Mouse (Mus musculus) lung, embryonic 14.5 days (tissue): Measurements from ENCODE around the gene Ankrd12. TPM values are rescaled to one million over a fixed set of nuclear protein-coding genes. Genes with fewer than 3 reads are reported as not detected.

Source experiments
- ATAC-seq: fragments of 200-750 bp; cut with Nextera tagmentation; 2 replicates; pipeline ENCODE4 v1.8.0; 2017; ENCODE audit warnings: mild to moderate bottlenecking, moderate TSS enrichment, moderate library complexity; ENCODE audit not compliant: insufficient read depth
- DNase-seq: peaks from one replicate; pipeline ENCODE4 v3.0.0-alpha.2; 2015
- H3K27ac ChIP-seq: fragments of 300-500 bp; sonication (generic); 2 replicates; pipeline ENCODE4 v1.5.1; 2014; ENCODE audit warnings: low read depth, mild to moderate bottlenecking, moderate library complexity
- H3K27me3 ChIP-seq: fragments of 300-500 bp; sonication (generic); 2 replicates; pipeline ENCODE4 v1.6.1; 2014; ENCODE audit warnings: low read length, control low read depth; ENCODE audit not compliant: insufficient read depth
- H3K36me3 ChIP-seq: fragments of 300-500 bp; sonication (generic); 2 replicates; pipeline ENCODE4 v1.6.1; 2014; ENCODE audit warnings: control low read depth; ENCODE audit not compliant: insufficient read depth
- H3K4me1 ChIP-seq: fragments of 300-500 bp; sonication (generic); 2 replicates; pipeline ENCODE4 v1.6.1; 2014; ENCODE audit warnings: antibody characterized with exemption, control low read depth; ENCODE audit not compliant: insufficient read depth
- H3K4me2 ChIP-seq: fragments of 300-500 bp; sonication (generic); 2 replicates; pipeline ENCODE4 v1.6.1; 2014; ENCODE audit warnings: mild to moderate bottlenecking
- H3K4me3 ChIP-seq: fragments of 300-500 bp; sonication (generic); 2 replicates; pipeline ENCODE4 v1.5.1; 2014; ENCODE audit warnings: low read depth, low read length
- H3K9ac ChIP-seq: fragments of 300-500 bp; sonication (generic); 2 replicates; pipeline ENCODE4 v1.6.1; 2014
- H3K9me3 ChIP-seq: fragments of 300-500 bp; sonication (generic); 2 replicates; pipeline ENCODE4 v1.6.1; 2016; ENCODE audit warnings: low read depth, low read length, control low read depth
- CTCF ChIP-seq: IDR thresholded peaks from 2 replicates; pipeline ENCODE4 v1.5.1; 2016; ENCODE audit warnings: antibody characterized with exemption, low read depth
- WGBS: fragments of 180-500 bp; shearing (Covaris S2); extraction: QIAGEN DNeasy Blood & Tissue Kit; methylation state at CpG from one replicate; pipeline ENCODE4 v1.1.7; 2014; 5-methylcytosine and 5-hydroxymethylcytosine counted together
- polyA plus RNA-seq: library from polyadenylated mRNA; unstranded; fragments of >200 nt; fragmentation: Nextera tagmentation; extraction: Ambion mirVana; gene quantifications from 2 replicates; pipeline ENCODE4 v1.2.1, GENCODE M21; 2014

Ankrd12 gene
- polyA plus RNA-seq, 1 experiment from 2014 or later = 19.6 TPM

GRCm38 (mm10) chr17:65956140-65956539 lies 120.7 kb downstream of the Ankrd12 start:
- no peaks in the 10 kb centered on the region for H3K4me1 ChIP-seq
- H3K27ac ChIP-seq = no peak overlapping the region
- DNase-seq (no peak), ATAC-seq (no peak)
- TF ChIP-seq CTCF = no peak
- H3K4me2 ChIP-seq = no peak overlapping the region
- H3K9ac ChIP-seq = no peak overlapping the region
- 74% methylated on average over 3 of the region's 3 CpGs for WGBS
- H3K27me3 ChIP-seq = no peaks in the 10 kb centered on the region
- H3K9me3 ChIP-seq = no peaks in the 10 kb centered on the region
- H3K4me3 ChIP-seq = no peak overlapping the region
- H3K36me3 ChIP-seq = no peaks in the 10 kb centered on the region

- H3K27ac ChIP-seq = no peak overlapping the region
- no peaks in the 10 kb centered on the region for H3K9me3 ChIP-seq
- no peak overlapping the region for H3K4me2 ChIP-seq
- H3K4me3 ChIP-seq = no peak overlapping the region
- no peaks in the 10 kb centered on the region for H3K27me3 ChIP-seq
- no peaks in the 10 kb centered on the region for H3K4me1 ChIP-seq
- DNase-seq (no peak), ATAC-seq (no peak)
- H3K36me3 ChIP-seq = no peaks in the 10 kb centered on the region
- TF ChIP-seq CTCF = no peak
- 47% methylated on average over 4 of the region's 4 CpGs for WGBS
- no peak overlapping the region for H3K9ac ChIP-seq
These were observed 122.9 kb downstream of the Ankrd12 start for GRCm38 (mm10) chr17:65953959-65954358.

- Histone ChIP-seq H3K4me2 (no peak overlapping the region), H3K9me3 (no peaks in the 10 kb centered on the region), H3K27me3 (no peaks in the 10 kb centered on the region), H3K36me3 (peaks cover 16% of the 10 kb centered on the region), H3K4me1 (no peaks in the 10 kb centered on the region), H3K4me3 (no peak overlapping the region), H3K9ac (no peak overlapping the region), H3K27ac (no peak overlapping the region)
- DNase-seq (peak; percentile 71), ATAC-seq (no peak)
- peak; percentile 69 for TF ChIP-seq CTCF
- 79% methylated on average over 5 of the region's 5 CpGs for WGBS
These were observed 124.8 kb downstream of the Ankrd12 start for GRCm38 (mm10) chr17:65952083-65952482.

- DNase-seq = peak; percentile 95
- no peaks in the 10 kb centered on the region for H3K27me3 ChIP-seq
- no peaks in the 10 kb centered on the region for H3K9me3 ChIP-seq
- peak within 1 kb of the TSS; percentile 91 for H3K4me3 ChIP-seq
- no peaks in the 10 kb centered on the region for H3K4me1 ChIP-seq
- ATAC-seq = peak; percentile 96
- H3K36me3 ChIP-seq = peaks cover 26% of the 10 kb centered on the region
- WGBS = under 1% methylated on average over 73 of the region's 87 CpGs
- H3K4me2 ChIP-seq = peak within 1 kb of the TSS; percentile 77
- H3K9ac ChIP-seq = peak within 1 kb of the TSS; percentile 94
- peak within 1 kb of the TSS; percentile 84 for H3K27ac ChIP-seq
- peak; percentile 71 for TF ChIP-seq CTCF
These were observed 126.1 kb downstream of the Ankrd12 start, which contains the start of gene Twsg1 for GRCm38 (mm10) chr17:65950622-65951404. TSS of gene Twsg1 (minus strand) at chr17:65951226.

GRCm38 (mm10) chr17:65950183-65950582 lies 126.7 kb downstream of the Ankrd12 start:
- Histone ChIP-seq H3K36me3 (peaks cover 26% of the 10 kb centered on the region), H3K4me3 (peak overlapping the region; percentile 91), H3K9ac (peak overlapping the region; percentile 94), H3K27ac (peak overlapping the region; percentile 84), H3K4me1 (no peaks in the 10 kb centered on the region), H3K9me3 (no peaks in the 10 kb centered on the region), H3K27me3 (no peaks in the 10 kb centered on the region), H3K4me2 (peak overlapping the region; percentile 77)
- 26% methylated on average over 7 of the region's 7 CpGs for WGBS
- peak; percentile 4; the same call in 1 of the 2 replicates for ATAC-seq
- peak; percentile 17 for DNase-seq
- TF ChIP-seq CTCF = no peak

- no peak for TF ChIP-seq CTCF
- ATAC-seq (no peak), DNase-seq (no peak)
- no peaks in the 10 kb centered on the region for H3K9me3 ChIP-seq
- H3K27ac ChIP-seq = no peak overlapping the region
- no peak overlapping the region for H3K9ac ChIP-seq
- WGBS = 78% methylated on average over 8 of the region's 8 CpGs
- no peaks in the 10 kb centered on the region for H3K27me3 ChIP-seq
- H3K4me3 ChIP-seq = no peak overlapping the region
- no peaks in the 10 kb centered on the region for H3K4me1 ChIP-seq
- H3K36me3 ChIP-seq = peaks cover 26% of the 10 kb centered on the region
- H3K4me2 ChIP-seq = no peak overlapping the region
These were observed 129.6 kb downstream of the Ankrd12 start for GRCm38 (mm10) chr17:65947307-65947706.

GRCm38 (mm10) chr17:65945420-65945819 lies 131.5 kb downstream of the Ankrd12 start:
- no peak for TF ChIP-seq CTCF
- no peak overlapping the region for H3K27ac ChIP-seq
- ATAC-seq (no peak), DNase-seq (no peak)
- no peak overlapping the region for H3K4me3 ChIP-seq
- 0 out of 2 replicates have a peak, but pooled peaks cover 4% of the 10 kb centered on the region for H3K4me1 ChIP-seq
- H3K4me2 ChIP-seq = no peak overlapping the region
- H3K27me3 ChIP-seq = no peaks in the 10 kb centered on the region
- peaks cover 26% of the 10 kb centered on the region for H3K36me3 ChIP-seq
- no peak overlapping the region for H3K9ac ChIP-seq
- H3K9me3 ChIP-seq = no peaks in the 10 kb centered on the region
- WGBS = 88% methylated on average over 2 of the region's 2 CpGs
